Mouse (Mus musculus) heart, adult 8-10 months (tissue): ENCODE data around the gene Gm11032. TPM values are rescaled to one million over a fixed set of nuclear protein-coding genes. Genes with fewer than 3 reads are reported as not detected.
"Not testable (repeated sequence)": the region's sequence is repeated elsewhere in the genome, so short reads cannot be mapped to it uniquely, and the experiment has no call there.

Source experiments
- DNase-seq: peaks from one replicate; pipeline ENCODE4 v3.0.0; 2022; ENCODE audit warnings: low spot score
- total RNA-seq, 4 experiments: library from RNA; stranded (reverse); gene quantifications; 2 replicates each; pipeline ENCODE4 v1.2.4; 2022

Gm11032 gene
- total RNA-seq, 4 experiments from 2014 or later, result not detected

- no peak for DNase-seq
Observed at GRCm38 (mm10) chr11:4625931-4626330, 6.1 kb downstream of the Gm11032 start.

DNA sequence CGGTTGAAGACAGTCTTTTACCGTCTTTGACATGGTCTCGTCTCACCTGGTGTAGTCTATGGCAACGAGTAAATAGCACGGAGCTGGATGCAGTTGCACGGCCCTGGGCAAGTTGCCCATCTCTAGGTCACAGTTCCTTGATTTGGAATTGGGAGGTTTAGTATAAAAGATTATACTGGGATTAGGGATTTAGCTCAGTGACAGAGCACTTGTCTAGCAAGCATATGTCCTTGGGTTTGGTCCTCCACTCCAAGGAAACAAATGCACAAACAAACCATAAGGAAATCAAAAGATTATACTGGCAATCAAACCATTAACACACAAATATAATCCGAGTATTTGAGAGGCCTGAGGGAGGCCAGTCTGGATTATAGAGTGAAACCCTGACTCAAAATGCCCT, 7.8 kb downstream of the Gm11032 start:
- no peak for DNase-seq

DNA sequence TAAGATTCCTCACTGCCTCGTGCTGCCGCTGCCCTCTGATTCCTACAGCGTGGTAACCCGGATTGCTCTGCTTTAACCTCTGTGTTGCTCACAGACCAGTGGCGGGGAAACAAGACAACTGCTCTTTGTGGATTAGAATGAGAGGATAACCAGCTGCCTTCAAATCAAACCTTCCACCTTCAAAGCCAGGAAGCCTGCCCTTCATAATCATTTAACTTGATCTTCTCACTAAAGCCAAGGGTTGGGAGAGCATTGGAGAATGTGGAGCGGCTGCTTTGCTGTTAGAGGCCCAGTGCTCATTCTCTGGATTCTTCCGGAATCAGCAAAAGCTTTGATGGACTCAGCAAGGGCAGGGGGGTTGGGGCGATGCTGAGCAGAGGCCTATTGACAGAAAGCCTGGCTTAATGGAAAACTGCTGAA, 10.0 kb downstream of the Gm11032 start:
- DNase-seq, result no peak

GRCm38 (mm10) chr11:4633420-4633819, 13.6 kb downstream of the Gm11032 start:
- DNase-seq, result no peak

- no peak for DNase-seq
Observed at GRCm38 (mm10) chr11:4634395-4634794, 14.5 kb downstream of the Gm11032 start.

DNA sequence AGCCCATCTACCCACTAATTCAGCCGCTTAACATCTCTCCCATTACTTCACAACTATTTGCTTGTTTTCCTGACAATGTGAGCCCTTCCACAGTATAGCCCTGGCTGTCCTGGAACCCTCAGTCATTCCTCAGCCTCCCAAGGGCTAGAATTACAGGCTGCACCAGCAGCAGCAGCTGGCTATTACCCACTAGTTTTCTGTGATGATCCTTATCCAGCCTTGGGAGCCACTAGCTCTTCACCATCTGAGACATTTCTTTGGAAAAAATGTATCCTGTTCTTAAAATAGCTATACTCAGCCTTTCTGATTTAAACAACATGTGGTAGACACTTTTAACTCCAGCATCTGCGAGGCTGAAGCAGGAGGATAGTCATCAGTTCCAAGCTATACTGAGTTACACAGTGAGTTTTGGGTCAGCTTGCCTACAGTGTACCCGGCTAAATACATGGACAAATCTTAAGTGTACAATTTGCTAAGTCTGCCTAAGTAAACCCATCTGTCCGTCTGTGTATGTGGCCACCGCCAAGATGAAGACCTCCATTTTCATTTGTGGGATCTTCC, 17.0 kb downstream of the Gm11032 start:
- no peak for DNase-seq

- DNase-seq, result peak; percentile 97
Observed at GRCm38 (mm10) chr11:4637534-4638234, 17.8 kb downstream of the Gm11032 start, which contains the start of gene Ascc2. Ascc2 (plus strand) TSS chr11:4637747.

DNA sequence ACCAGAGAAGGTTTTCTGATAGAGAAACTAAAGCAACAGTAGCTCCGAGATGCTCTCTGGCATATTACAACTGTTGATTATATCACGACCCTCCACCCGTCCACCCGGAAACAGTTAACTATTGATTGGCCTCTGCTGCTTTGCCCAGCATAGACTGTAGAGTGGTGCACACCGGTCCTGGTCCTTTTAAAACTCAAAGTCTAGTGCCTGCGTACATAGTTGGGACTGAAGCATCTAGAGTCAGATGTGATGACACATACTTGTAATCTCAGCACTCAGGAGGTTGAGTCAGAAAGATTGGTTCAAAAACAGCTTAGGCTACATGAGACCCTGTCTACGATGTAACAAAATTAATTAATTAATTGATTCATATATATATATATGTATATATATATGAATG, 18.4 kb downstream of the Gm11032 start:
- DNase-seq, result no peak

DNA sequence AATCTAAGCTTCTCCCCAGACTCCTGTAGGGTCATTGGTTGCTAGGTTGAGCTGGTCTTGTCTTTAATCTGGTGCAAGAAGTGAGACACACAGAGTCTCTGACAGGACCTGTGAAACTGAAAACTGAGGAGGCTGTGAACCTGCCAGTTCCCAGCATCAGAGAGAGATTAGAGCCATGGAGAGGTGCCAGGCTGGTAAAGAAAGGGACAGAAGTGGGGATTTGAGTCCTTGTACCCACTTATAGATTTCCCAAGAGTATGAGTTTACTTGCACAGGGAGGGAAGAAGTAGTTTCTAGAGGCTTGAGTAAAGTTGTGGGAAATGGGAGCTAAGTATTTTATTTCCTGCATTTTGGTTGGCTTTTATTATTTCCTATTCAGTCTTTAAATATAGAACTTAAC, 21.3 kb downstream of the Gm11032 start:
- DNase-seq, result no peak

DNA sequence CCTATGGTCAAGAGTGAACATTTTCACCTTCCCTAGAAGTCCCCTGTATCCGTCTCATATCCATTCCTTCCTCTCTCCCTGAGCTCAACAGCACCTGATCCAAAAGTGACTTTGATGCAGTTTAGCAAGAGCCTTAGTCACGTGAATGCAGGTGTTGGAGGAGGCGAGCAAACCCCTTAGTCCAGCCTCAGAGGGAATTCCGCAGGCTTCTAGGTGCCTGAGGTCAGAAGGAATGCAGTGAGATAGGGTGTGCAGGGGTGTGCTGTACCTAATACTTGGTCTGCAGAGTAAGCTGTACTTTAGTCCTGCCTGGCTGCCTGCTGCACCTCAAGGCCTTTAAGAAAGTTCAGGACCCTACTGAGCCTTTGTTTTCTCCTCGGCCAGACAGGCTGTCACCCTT, 23.9 kb downstream of the Gm11032 start:
- no peak for DNase-seq

GRCm38 (mm10) chr11:4645180-4645579, 25.3 kb downstream of the Gm11032 start:
- DNase-seq, result not testable (repeated sequence)

GRCm38 (mm10) chr11:4646409-4646808, 26.5 kb downstream of the Gm11032 start:
- no peak for DNase-seq

GRCm38 (mm10) chr11:4659818-4660217, 40.0 kb downstream of the Gm11032 start:
- DNase-seq, result no peak

DNA sequence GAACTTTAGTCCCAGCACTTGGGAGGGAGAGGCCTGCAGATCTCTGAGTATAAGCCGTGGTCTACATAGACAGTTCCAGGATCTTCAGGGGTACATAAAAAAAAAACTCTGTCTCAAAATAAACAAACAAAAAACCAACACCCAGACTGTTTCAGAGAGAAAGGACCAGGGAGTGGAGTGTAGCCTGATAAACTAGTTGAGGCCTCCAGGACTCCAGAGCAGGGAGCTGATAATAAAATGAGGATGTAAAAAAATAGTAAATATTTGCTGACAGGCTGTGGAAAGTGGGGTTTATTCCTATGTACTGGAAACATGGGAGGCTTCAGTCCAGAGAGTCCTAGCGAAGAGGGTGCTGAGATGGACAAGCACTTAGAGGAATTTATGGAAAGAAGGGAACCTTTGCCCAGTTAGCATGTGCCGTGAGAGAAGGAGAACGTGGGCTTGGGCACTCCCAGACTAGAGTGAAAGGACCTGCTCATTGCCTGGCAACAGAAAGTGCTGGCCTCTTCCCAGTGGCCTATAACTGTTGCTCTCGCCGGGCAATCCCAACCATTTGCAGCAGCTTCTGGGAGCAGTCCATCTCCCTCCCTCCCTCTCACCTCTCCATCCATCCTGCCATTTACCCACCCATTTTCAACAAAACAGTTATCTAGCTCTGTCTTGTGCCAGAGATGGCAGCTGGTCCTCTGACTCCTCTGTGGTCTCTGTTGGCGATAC, 40.6 kb downstream of the Gm11032 start:
- no peak for DNase-seq

DNA sequence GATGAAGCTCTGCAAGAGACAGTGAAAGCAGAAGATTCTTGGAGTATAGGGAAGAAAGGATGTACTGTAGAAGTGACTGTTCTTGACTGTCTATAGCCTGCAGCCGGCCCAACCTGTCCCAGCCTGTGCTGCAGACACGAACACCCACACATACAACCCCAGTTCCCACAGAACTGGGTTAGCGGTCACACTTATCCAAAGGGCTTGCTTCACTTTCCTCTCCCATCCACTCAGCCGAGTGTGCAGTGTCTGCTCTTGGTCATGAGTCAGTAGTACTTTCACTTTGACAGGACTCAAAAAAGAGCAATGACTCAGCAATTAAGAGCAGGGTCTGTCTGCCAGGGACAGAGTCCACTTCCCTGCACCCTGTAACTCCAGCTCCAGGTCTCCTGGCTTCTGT, 41.5 kb downstream of the Gm11032 start:
- DNase-seq, result peak; percentile 24

DNA sequence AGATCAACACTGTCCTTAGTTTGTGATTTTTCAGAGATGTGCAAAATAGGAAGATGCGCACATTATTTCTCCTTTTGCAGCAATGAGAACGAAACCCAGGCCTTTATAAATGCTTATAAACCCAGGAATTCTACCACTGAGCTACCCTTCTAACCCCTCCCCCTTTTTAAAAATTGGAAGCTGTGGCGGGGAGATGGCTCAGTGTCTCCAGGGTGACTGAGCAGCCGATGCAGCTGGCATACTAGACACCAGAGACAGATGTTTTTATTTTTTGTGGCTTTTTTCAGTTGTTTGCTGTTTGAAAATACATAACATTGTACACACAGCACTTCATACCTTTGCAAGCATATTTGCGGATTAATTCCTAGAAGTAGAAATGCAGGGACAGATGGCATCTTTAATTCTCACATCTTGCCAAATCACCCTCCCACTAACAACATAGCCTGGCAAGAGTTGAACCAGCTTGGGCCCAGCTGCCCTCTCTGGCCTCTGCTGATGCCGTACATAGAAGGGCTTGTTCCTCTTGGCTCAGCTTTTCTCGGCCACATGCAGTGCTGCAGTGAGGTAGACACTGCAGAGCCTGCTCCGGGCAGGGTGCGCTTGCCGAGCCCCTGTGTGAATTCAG, 42.1 kb downstream of the Gm11032 start:
- DNase-seq, result no peak

DNA sequence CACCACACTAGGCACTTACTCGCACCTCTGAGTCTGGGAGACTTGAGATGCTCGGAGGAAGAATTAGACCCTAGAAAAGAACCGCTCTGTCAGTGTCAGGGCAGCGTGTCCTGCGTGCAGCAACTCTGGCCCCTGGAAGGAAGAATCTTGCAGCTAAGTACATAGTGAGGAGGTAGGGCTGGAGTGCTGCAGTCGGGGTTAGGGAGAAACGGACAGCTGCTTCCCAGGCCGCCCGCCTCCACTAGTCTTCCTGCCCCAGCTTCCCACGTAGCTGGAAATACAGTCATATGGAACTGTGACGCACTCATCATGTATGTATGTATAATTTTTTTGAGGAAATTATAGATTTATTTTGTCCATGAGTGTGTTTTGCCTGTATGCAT, 42.6 kb downstream of the Gm11032 start:
- no peak for DNase-seq

Other genes starting within 250 kb of the Gm11032 start
- not detected for gene Hormad2, start 179.0 kb upstream of the Gm11032 start, total RNA-seq
- 10 to 100 TPM; 46.6 to 51.9 (median 49.2) TPM for gene Mtmr3, start 25.2 kb upstream of the Gm11032 start, total RNA-seq
- 10 to 100 TPM; 14.1 to 18.4 (median 15.3) TPM for gene Ascc2, start 17.7 kb downstream of the Gm11032 start, total RNA-seq
- 1,000 to 10,000 TPM; 1,379 to 1,599 (median 1,505) TPM for gene Uqcr10, start 84.3 kb downstream of the Gm11032 start, total RNA-seq
- gene Zmat5, start 84.6 kb downstream of the Gm11032 start, total RNA-seq, result 10 to 100 TPM; 25.9 to 31.7 (median 26.3) TPM
- gene Cabp7, start 126.7 kb downstream of the Gm11032 start, total RNA-seq, result not detected
- gene Nf2, start 229.5 kb downstream of the Gm11032 start, total RNA-seq, result 10 to 100 TPM; 75.5 to 80.0 (median 78.3) TPM